Mouse (Mus musculus) spleen, adult 12 weeks (tissue): ENCODE data around the gene Snupn.
A peak's percentile ranks its signal among the peaks of the same experiment; 100 is the strongest.
"Not testable (repeated sequence)": the region's sequence is repeated elsewhere in the genome, so short reads cannot be mapped to it uniquely, and the experiment has no call there.

Experiments used
- DNase-seq: peaks from one replicate; pipeline ENCODE4 v3.0.0; 2022; ENCODE audit warnings: low spot score

Snupn gene

DNA sequence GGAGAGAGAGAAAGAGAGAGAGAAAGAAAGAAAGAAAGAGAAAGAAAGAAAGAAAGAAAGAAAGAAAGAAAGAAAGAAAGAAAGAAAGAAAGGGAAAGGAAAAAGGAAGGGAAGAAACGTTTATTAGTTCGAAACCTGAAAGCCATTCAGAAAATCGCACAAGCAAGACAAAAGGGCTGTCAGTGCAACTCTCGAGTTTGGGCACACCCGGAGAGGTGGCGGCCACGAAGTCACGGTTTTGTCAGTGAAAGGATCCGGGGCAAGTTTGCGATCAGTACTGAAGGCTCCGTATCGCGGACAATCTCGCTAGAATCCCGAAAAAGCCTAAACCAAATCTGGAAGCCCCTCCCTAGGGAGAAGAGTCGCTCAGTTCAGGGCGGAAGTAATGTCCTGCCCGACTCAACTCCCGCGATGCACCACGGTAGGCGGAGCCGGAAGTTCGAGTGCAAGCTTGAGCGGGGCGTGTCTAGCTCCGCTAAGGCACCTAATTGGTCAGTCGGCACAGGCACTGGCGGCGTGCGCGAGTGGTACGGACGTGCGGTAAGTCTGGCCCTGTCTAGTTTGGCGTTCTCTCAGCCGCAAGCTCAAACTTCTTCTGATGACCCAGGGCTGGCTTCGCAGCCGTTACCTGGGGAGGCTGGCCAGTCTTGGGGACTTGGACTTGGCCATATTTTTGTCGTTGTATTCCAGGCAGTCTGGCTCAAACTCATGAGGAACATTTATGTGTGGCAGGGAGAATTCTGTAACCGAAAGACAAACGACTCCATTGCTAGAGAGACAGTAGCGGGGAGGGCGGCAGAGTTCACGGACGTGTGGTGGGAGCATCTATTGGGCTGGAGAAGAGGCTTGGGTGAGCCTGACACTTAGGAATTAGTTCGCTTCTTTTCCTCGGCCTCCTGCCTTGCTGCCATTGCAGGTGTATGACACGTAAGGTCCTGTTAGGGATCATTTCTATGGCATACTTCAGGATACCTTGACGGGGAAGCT lies at the start of gene Snupn:
Snupn (plus strand) TSS at position 465 of the 987 bp plus-strand sequence.
- DNase-seq, result peak; percentile 95

DNA sequence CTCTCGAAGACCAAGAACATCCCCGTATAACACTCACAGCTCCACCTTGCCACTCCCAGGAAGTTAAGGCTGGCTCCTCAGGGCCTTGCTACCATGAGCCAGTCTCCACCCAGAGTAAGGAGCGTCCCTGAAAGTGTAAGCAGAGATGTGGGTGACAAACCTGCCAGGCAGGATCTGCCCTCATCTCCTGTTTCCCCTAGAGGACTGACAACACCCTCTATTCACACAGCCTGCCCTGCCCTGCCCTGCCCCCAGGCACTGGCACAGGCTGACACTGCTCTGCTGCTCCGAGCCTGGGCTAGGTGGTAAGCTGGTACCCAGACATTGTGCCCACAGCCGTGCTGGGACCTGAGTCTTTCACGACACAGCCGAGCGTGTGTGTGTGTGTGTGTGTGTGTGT lies 49.5 kb upstream of the Snupn start:
- DNase-seq, result no peak

DNA sequence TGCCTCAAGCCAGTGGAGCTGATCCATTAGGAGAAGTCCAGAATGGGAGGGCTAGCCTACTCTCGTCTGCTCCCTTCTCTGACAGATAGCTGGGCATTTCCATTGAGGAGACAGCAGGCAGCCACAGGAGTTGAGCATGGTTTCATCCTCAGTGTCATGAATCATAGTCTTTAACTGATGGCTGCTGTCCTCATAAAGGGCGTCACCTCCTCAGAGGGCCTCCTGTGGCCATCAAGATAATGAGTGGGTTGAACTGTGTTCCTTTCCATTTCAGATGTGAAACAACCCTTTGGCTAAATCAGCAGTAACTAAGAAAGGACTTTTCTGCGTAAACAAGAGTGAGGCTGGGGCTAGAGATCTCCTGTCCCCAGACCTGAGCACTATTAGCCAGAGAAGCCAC lies 47.0 kb upstream of the Snupn start:
- no peak for DNase-seq

DNA sequence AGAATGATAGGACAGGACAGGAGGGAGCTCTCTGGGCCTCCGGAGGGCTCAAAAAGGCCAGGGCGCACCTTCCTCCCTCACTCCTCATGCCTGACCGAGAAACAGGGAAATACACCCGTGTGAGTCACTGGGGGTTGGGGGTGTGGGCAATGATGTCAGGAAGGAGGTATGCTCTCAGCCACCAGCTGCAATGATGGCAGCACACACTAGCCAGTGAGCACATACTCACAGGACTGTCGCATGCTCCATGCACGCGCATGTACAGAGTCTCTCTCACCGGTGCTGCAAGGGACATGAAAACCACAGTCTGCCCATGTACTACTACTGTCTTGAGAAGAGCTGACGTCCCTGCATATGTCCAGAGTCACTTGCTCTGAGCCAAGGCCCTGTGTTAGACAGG lies 43.1 kb upstream of the Snupn start:
- DNase-seq, result no peak

DNA sequence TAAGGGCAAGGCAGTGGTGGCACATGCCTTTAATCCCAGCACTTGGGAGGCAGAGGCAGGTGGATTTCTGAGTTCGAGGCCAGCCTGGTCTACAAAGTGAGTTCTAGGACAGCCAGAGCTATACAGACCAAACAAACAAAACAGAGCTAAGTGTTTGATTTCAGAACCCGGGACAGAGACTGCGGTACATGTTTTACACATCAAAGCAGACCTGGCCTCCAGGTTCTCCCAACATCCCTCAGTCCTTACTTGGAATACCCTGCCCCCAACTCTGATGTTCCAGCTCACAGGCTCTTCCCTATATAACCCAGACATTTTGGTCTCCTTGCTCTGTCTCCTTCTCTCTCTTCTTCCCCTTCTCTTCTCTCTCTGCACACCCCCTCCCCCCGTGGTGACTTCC lies 40.7 kb upstream of the Snupn start:
- not testable (repeated sequence) for DNase-seq

DNA sequence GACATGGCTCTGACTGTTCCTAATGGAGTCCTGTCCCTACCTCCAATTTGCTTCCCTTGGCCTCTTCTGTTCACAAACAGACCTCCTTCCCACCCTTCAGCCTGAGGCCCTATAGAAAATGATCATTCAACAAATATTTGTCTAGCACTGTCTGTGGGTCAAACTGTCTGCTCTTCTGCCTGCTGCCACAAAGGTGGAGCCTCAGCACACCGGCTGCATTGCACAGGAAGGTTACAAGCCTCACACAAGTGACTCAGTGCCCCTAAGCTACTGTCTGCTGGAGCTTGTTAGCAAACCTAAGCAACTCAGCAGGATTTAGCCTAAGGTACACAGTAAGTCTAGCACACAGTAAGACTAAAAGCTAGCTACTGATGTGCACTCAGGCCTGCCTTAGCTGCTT lies 39.7 kb upstream of the Snupn start:
- DNase-seq, result no peak

DNA sequence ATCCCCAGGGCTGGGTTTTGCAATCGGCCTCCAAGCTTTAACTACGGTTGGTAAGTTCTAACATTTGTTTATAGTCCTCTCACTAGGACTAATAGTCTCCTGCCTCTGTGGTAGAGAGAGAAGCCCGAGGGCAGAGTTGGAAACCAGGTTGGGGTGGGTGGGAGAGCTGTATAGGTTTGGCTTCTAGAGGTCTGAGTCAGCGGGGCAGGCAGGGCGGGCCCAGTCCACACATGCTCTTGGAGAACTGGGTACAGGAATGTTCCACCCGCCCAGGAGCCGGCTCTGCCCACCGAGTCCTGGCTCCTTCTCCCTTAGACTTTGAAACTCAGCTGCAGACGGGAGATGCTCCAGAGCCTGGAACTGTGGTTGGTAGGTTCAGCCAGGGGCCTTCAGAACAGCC lies 36.7 kb upstream of the Snupn start:
- DNase-seq, result no peak

DNA sequence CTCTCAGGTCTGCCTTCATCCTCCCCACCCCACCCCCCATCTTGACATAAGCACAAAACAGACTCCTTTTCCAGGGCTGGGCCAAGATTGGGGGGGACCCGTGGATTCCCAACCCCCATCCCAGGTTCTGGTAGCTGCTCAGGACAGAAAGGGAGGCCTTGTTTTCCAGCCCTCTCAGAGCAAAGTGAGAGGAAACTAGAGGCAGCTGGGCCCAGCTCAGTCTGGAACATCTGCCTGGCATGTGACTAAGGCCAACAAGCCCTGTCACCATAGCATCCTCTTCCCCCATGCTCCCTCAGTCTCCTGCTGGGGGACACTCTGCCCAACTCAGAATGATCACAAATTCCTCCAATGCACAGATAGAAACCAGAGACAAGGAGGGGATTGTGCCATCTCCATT lies 35.6 kb upstream of the Snupn start:
- DNase-seq, result no peak

DNA sequence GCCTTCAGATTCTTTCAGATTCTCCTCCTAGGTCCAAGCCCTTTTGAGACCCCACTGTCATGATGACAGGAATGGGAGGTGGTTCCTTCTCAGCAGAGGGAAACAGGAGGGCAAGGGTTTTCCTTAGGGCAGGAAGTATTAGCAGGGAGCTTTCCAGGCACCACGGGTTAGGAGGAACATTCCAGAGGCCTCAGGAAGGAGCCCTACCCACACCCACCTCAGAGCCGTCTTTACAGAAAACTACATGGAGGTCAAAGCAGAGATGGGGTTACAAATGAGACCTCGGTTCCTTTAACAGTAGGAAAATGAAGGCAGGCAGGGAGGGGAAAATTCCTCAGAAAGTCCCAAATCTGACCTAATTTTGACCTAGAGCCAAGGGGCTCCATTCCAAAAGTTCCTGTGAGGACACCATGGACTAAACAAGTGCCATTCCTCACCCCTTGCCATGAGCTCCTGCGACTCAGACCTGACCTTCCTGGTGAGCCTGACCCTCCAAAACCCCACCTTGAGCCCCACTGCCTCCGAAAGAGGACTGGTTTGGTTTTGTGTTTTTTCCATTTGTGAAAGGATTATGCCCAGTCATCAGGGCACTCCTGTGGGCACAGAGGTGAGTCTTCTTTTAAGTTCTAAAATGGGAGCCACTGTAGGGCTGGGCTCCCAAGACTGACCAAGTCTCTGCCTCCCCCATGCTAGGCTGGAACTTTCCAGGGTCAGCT lies 34.8 kb upstream of the Snupn start:
- DNase-seq, result no peak

DNA sequence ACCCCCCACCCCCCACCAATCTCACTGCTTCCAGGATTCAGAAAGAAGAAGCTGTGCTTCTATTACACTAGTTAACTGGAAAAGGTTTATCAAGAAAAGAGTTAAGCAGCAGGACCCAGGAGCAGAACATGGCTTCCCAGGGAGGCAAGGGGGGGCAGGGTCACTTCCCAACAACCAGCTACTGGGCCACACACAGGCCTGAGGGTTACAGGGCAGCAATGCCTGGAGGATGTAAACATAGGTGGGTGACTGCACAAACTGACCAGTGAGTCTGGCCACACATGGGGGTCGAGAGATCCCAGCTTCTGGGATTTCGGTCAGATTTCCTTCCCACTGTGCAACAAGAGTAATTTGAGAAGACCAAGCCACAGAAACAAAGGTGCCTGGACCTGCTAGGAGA lies 33.5 kb upstream of the Snupn start:
- DNase-seq, result no peak

DNA sequence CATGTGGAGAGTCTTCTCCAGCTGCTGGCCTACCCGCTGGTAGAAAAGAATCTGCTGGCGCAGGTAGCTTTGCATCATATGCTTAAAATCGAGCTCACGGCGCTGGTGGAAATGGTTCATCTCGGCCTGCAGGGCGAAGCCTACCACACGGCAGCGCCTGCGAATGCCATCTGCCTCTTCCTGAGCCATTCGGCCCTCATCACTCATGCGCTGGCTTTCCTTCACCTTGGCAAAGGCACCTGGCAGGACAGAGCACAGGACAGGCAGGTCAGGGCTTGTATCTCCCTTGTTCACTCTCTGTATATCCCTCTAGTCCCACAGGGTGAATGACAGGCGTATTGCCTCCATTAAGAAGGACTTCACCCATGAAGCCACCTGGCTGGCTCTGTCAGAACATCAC lies 32.2 kb upstream of the Snupn start:
- DNase-seq, result no peak

DNA sequence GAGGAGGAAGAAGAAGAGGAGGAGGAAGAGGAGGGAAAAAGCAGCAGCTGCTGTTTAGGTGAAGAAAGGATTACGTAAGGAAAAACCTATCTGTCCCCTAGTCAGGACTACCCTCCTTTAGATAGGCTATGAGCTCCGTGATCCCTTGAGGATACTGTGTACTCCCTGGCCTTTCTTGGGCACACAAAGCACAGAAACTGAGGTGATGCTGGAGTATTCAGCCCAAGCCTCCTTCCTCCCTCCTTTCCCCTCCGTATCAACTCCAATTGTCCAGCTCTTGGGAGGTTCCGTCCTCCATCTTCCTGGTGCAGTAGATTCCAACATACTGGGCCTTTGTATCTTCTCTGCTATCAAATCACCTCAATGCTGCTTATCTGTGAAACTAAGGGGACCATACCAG lies 27.9 kb upstream of the Snupn start:
- DNase-seq, result no peak

DNA sequence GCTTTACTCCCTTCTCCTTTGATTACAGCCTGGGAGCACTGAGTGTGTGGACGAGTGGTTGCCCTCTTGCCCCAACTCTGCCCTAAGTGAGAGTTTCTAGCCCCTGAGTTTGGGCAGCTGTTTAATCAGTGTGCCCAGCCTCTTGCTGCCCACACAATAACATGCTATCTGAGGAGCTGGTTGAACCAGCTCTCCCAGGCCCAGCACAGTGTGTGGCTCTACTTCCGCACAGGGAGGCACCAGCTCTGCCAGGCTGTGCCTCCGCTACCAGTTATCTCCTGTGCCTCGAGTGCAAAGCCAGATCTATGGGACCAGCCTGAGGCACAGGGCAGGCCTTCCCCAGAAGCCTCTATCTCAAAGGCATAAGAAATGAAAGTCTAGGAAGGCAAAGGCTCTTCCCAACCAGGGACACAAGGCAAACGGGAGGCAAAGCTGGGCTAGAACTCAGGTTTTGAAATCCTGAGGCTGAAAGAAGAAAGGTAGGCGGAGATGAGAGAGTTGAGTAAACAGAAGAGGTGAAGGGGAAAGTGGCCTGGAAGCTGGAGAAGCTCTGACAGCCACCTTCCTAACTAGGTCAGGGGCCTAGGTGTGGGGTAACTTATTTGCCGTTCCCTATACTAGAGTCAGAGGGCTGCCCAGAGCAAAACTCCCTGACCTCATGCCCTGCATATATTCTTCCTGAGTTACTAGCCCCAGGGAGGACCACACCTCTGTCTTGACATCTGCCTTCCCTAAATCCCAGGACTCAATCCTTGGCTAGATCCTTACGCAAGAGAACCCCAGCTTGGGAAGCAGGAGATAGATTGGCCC lies 26.6 kb upstream of the Snupn start:
- no peak for DNase-seq

DNA sequence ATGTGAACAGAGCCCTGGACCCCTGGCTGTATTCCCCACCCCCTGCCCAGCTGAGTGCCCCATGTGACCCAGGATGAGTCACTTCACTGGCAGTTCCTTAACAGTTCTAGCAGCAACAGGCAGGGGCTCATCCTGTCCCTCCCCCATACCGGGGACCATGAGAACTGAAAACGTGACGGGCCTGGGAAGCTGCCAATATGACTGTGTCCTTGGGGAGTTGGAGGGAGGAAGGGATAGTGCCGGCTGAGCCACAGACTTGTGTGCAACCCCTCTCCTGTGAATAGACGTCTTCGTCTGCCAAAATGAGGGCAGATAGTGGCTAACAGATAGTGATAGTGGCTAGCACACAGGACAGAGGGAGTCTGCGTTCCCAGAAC lies 26.0 kb upstream of the Snupn start:
- no peak for DNase-seq

DNA sequence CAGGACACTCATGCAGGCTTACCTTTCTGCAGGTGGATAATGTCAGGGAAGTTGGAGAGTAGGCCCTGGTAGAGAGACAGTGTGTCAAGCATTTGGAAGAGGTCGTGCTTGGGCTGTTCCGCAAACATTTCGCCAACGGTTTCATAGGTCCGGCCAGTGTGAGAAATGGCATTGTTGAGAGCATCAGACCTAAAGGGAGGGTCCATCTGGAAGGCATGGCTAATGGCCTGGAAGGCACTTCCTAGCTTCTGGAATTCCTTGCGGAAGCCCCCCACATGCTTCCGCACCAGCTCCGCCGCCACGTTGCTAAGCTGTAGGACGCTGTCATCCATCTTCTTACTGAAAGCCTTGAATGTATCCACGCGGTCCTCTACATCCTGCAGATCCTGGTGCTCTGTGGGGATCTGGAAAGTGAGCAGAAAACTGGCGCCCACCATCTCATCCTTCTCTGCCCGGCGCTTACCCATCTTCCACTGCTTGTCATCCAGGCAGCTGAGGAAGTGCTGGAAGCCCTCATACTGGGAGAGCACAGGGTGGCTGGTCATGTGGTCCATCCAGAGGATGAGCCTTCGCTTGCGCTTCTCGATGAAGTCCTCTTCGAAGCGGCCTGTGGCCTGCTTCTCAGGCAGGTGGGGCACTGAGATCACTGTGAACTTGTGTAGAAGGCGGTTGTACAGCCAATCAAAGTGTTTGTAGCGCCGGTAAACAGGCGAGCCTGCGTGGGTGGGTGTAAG lies 25.2 kb upstream of the Snupn start:
- DNase-seq, result no peak

DNA sequence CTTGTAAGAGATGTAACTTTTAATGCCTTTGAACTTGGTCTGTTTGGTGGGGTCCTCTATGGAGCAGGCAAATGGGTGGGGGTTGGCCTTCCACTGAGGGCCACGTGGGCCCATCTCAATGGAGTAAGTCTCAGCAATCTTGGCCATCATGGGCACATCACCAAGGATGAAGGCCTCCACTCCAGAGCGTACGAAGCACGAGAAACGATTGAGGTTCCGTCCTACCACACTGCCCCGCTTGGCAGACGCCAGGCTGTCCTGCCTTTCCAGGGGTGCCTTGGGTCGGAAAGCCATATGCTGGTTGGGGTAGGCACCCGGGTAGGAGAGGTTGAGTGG lies 24.7 kb upstream of the Snupn start:
- DNase-seq, result no peak

DNA sequence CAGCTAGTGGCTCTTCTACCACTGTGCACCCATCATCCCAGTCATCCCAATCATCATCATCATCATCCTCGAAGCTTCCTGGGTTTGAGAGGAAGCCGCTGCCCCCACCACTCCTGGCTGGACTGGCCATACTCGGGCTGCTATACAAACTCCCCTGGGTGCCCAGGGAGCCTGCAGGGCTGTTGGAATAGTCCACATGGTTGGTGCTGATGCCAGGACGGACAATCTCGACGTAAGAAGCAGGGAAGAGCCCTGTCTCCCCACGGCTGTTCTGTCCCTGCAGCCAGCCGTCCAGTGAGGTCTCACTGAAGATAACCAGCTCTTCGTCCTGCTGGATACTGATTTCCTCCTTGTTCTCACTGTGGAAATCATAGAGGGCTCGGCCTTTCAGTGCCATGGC lies 24.3 kb upstream of the Snupn start:
- DNase-seq, result no peak

DNA sequence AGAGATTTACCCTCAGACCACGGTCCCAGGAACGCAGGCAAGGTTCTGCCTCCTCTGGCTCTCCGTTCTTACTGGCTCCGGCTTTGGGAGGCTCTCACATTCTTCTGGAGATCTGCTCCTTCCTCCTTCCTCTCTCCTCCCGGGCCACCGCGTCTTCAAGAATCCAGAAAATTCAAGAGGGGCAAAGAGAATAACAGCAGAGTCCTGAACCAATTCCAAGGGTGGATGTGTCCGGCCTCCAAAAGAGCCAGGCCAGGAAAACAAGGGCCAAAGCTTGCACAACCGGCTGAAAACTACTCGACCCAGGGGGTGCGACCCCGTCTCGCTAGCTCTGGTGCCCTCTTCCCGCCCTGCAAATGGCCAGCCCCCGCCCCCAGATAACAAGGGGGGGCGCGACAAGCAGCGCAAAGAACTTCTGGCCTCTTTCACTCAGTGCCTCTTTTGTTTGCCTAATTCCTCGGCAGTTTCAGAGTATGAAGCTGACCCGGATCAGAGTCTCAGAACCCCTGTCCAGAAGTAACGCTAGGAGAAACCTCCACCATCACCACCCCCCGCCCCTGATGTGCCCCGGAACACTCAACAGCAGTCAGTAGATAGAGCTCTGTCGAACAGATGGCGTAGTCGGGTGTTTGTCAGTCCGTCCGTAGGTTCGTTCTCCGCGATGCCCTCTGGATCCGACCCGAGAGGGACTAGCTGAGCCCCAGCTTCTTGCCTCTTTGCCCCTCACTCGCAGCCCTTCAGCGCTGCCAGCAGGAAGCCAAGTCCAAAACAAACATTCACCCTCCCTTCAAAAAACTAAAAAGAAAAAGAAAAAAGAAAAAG lies 23.3 kb upstream of the Snupn start:
- DNase-seq, result no peak

DNA sequence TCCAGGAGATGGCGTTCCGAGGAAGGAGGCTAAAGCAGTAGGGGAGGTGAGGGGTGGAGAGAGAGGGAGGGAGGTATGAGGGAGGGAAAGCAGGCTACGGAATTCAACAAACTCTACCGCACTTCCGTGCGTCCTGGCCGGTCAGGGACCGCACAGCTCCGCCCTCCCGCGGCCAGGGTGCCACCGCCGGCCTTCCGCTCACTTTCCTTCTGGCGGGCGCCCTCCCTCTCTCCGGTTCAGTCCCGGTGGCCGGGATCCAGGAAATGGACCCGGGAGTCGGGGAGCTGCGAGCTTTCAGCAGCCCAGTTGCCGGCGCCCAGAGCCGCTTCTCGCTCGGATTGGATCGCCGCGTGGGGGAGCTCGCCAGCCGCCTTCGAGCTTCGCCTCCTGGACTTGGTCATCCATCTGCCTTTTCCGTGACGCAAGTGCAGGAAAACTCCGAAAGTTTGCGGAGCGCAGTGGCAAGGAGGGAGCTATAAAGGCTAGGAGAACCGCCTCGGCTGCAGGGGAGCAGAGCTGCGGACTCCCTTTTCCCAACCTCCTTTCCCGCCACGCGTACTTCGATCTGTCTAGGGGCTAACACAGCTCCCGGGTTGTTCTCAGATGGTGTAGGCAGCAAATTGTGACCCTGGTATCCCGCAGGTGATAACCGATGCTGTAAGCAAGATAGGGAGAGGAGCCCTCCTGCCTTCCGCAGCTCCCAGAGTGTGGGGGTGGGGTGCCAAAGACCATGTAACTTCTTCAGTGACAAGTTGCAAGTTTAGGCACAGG lies 22.5 kb upstream of the Snupn start, which contains the start of gene Snx33:
Snx33 (minus strand) TSS at position 331 of the 771 bp plus-strand sequence.
- DNase-seq, result peak; percentile 66

DNA sequence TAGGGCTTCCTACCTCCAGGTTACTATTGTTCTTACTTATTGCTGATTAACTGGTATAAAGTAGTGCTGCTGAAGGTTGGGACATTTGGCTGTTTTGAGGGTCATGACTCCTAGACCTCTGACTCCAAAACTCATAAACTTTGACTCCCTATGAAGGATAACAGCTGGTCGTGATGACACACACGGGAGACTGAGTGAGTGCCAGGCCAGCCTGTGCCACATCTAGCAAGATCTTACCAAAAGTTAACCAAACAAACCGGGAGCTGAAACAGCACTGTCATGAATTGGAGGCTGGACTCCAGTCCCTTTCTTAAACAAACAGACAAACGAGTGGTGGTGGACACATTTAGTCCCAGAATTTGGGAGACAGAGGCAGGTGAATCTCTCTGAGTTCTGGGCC lies 21.2 kb upstream of the Snupn start:
- DNase-seq, result no peak
